19 mouse cellular contexts compared by ENCODE assay signal in the genomic region with DNA sequence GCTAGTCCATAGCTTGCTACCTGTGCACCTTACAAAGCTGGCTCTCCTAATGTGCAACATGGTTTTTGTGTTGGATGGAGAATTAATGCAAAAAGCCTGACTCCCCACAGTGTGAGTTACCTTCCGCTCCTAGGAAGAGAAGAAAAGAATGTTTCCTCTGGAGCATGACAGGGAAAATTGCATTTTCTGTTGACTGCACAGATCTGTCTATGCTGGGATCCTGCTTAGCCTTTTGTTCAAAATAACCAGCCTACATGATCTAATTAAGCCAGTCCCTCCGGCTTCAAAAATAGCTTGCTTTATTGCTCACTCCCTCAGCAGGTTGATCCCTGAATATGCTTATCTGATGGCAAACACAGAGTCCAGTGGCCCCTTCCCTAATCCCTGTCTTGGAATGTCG. TPM values are rescaled to one million over a fixed set of nuclear protein-coding genes. Genes with fewer than 3 reads are reported as not detected.
DNase-seq lines count a peak whose midpoint lies in the region; ATAC-seq lines count a peak whose summit lies in the region.
"Had no signal": no experiment of that assay in that cellular context is flagged by ENCODE, and none has a peak within 500 bp of the region (broad histone marks: within the 10 kb centered on the region; RNA-seq: fewer than 3 reads in every experiment).

No protein-coding gene starts in this region.

- H3K27ac ChIP-seq in neural tube, embryonic 13.5 days (replicated peaks), result peak overlapping the region; percentile 76
- H3K27ac ChIP-seq in midbrain, embryonic 16.5 days (ENCODE audit: low read length), result peak overlapping the region; percentile 38; the same call in 1 of the 2 replicates
- H3K27ac ChIP-seq: embryonic facial prominence, embryonic 15.5 days; heart, embryonic 10.5 days; neural tube, embryonic 12.5 days had no signal

- peak; percentile 50 for DNase-seq in heart, adult 11 months
- no peak for DNase-seq in heart, adult 18-20 months
- DNase-seq in neural tube, embryonic 10.5 days (ENCODE audit: extremely low spot score, low spot score), result no peak
- no peak for DNase-seq in gastrocnemius, postnatal 14 days
- DNase-seq in adrenal gland, postnatal 25 days, result no peak
- DNase-seq: B cell, adult 2 months; cerebellum, adult 9-11 months; gastrocnemius, postnatal 25 days; kidney, adult 2 months; kidney, postnatal 10 days; left cerebral cortex, postnatal 4 days; liver; liver, postnatal 0 days; lung, postnatal 10 days had no signal

- H3K4me1 ChIP-seq in neural tube, embryonic 13.5 days (replicated peaks), result peaks cover 23% of the 10 kb centered on the region
- H3K4me1 ChIP-seq in midbrain, embryonic 16.5 days (ENCODE audit: control insufficient read depth, insufficient read depth, low read length), result peaks cover 16% of the 10 kb centered on the region
- H3K4me1 ChIP-seq: neural tube, embryonic 12.5 days had no signal

- WGBS in neural tube, embryonic 13.5 days, result 53% methylated on average over 3 of the region's 3 CpGs
- WGBS in midbrain, embryonic 16.5 days, result 15% methylated on average over 3 of the region's 3 CpGs

- no peaks in the 10 kb centered on the region for H3K27me3 ChIP-seq in neural tube, embryonic 13.5 days
- no peaks in the 10 kb centered on the region for H3K27me3 ChIP-seq in midbrain, embryonic 16.5 days (ENCODE audit: control insufficient read depth, insufficient read depth, low read depth, low read length)
- H3K27me3 ChIP-seq: embryonic facial prominence, embryonic 15.5 days; neural tube, embryonic 12.5 days had no signal

- intact Hi-C loops in gastrocnemius, postnatal 14 days (cut with DNase I; ENCODE audit: low total_unique reads), result no loop called here

- peak; percentile 56; the same call in 1 of the 2 replicates for ATAC-seq in neural tube, embryonic 13.5 days (ENCODE audit: low read depth)
- no peak for ATAC-seq in midbrain, embryonic 16.5 days
- ATAC-seq: liver, postnatal 0 days had no signal

- no peak overlapping the region for H3K9ac ChIP-seq in neural tube, embryonic 13.5 days
- no peak overlapping the region for H3K9ac ChIP-seq in midbrain, embryonic 16.5 days (ENCODE audit: low read depth, low read length)
- H3K9ac ChIP-seq: embryonic facial prominence, embryonic 15.5 days; liver, postnatal 0 days; neural tube, embryonic 12.5 days had no signal

- H3K9me3 ChIP-seq in neural tube, embryonic 13.5 days, result no peaks in the 10 kb centered on the region
- no peaks in the 10 kb centered on the region for H3K9me3 ChIP-seq in midbrain, embryonic 16.5 days (replicated peaks; ENCODE audit: control insufficient read depth, low read length, poor library complexity, severe bottlenecking)
- H3K9me3 ChIP-seq: embryonic facial prominence, embryonic 15.5 days; heart, embryonic 10.5 days; neural tube, embryonic 12.5 days had no signal

- H3K4me2 ChIP-seq in neural tube, embryonic 13.5 days, result no peak overlapping the region
- no peak overlapping the region for H3K4me2 ChIP-seq in midbrain, embryonic 16.5 days (ENCODE audit: low read length)
- H3K4me2 ChIP-seq: embryonic facial prominence, embryonic 15.5 days; neural tube, embryonic 12.5 days had no signal

- H3K36me3 ChIP-seq in neural tube, embryonic 13.5 days, result no peaks in the 10 kb centered on the region
- H3K36me3 ChIP-seq in midbrain, embryonic 16.5 days (ENCODE audit: control insufficient read depth, insufficient read depth, low read length), result no peaks in the 10 kb centered on the region
- H3K36me3 ChIP-seq: embryonic facial prominence, embryonic 15.5 days; heart, embryonic 10.5 days; neural tube, embryonic 12.5 days had no signal

- H3K4me3 ChIP-seq in neural tube, embryonic 13.5 days, result no peak overlapping the region
- no peak overlapping the region for H3K4me3 ChIP-seq in midbrain, embryonic 16.5 days (ENCODE audit: low read depth, low read length)
- H3K4me3 ChIP-seq: embryonic facial prominence, embryonic 15.5 days; heart, embryonic 10.5 days; neural tube, embryonic 12.5 days had no signal

RNA-seq across cellular contexts. Expression of a gene that starts 55.2 kb away (rescaled TPM):
- total RNA-seq in heart, adult 18-20 months (2021), result 100 to 1,000 TPM; 136 to 151 TPM
- polyA plus RNA-seq in neural tube, embryonic 13.5 days (2015; fragmentation: Nextera tagmentation; extraction: Ambion mirVana), result 78.1 and 88.3 TPM in 2 replicates
- polyA plus RNA-seq in midbrain, embryonic 16.5 days (2015; fragmentation: Nextera tagmentation; extraction: Ambion mirVana), result 87.9 and 89.0 TPM in 2 replicates
- total RNA-seq in gastrocnemius, postnatal 14 days (2021), result 100 to 1,000 TPM; 105 to 121 TPM
- 193 and 227 TPM in 2 replicates for total RNA-seq in adrenal gland, postnatal 25 days (2021)

RNA-seq across cellular contexts. Expression of a gene that starts 59.4 kb away (rescaled TPM):
- total RNA-seq in heart, adult 18-20 months (2021), result 1 to 10 TPM in 1 of 2 experiments, under 1 TPM in 1; 0.84 to 1.2 TPM
- 1.2 and 1.5 TPM in 2 replicates for polyA plus RNA-seq in neural tube, embryonic 13.5 days (2015; fragmentation: Nextera tagmentation; extraction: Ambion mirVana)
- 2.2 and 2.8 TPM in 2 replicates for polyA plus RNA-seq in midbrain, embryonic 16.5 days (2015; fragmentation: Nextera tagmentation; extraction: Ambion mirVana)
- total RNA-seq in gastrocnemius, postnatal 14 days (2021), result under 1 TPM; 0.37 to 0.42 TPM
- total RNA-seq in adrenal gland, postnatal 25 days (2021), result not detected in 2 replicates
